Mouse (Mus musculus): ENCODE results near the gene Ripply1. TPM values are rescaled to one million over a fixed set of nuclear protein-coding genes. Genes with fewer than 3 reads are reported as not detected.
A peak's percentile ranks its signal among the peaks of the same experiment; 100 is the strongest.

Ripply1 gene
- polyA plus RNA-seq, 1 experiment = 0.15 TPM

GRCm38 (mm10) chrX:139785764-139786163 lies 3.6 kb upstream of the Ripply1 start:
- H3K4me1 ChIP-seq (ENCODE audit: control insufficient read depth, insufficient read depth, low read length) = peaks cover 2% of the 10 kb centered on the region; the same call in 1 of the 2 replicates
- TF ChIP-seq POLR2A (IDR thresholded peaks at IDR 0.05; ENCODE audit: borderline replicate concordance, extremely low read depth, low read depth, low read length) (no peak), CTCF (IDR thresholded peaks at IDR 0.05; ENCODE audit: insufficient read depth, low read length) (no peak)
- DNase-seq = peak; percentile 17
- WGBS = 50% methylated on average over 1 of the region's 1 CpGs
- no peak overlapping the region for H3K4me3 ChIP-seq (replicated peaks; ENCODE audit: extremely low read depth, low read depth, low read length)

DNA sequence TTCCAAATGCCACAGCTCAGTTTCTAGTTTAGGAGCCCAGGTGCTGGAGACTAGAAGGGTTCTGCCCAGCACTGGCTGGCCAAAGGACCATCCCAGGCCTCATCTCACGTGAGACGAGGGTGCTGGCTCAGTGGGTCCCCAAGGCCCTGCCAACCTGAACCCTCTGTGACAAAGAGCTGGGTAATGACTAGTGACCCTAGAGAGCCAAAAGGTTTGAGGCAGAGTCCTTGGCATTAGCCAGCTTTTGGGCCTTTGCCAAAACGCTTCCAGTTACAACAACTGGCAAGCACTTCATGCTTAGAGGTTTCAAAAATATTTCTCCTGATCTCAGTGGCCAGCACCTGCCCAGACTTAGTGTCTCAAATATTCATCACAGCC lies 881 bp upstream of the Ripply1 start:
- Histone ChIP-seq H3K4me1 (ENCODE audit: control insufficient read depth, insufficient read depth, low read length) (peaks cover 2% of the 10 kb centered on the region; the same call in 1 of the 2 replicates), H3K4me3 (replicated peaks; ENCODE audit: extremely low read depth, low read depth, low read length) (no peak overlapping the region)
- no peak for DNase-seq
- WGBS = 77% methylated on average over 3 of the region's 3 CpGs
- TF ChIP-seq CTCF (IDR thresholded peaks at IDR 0.05; ENCODE audit: insufficient read depth, low read length) (no peak), POLR2A (IDR thresholded peaks at IDR 0.05; ENCODE audit: borderline replicate concordance, extremely low read depth, low read depth, low read length) (no peak)

DNA sequence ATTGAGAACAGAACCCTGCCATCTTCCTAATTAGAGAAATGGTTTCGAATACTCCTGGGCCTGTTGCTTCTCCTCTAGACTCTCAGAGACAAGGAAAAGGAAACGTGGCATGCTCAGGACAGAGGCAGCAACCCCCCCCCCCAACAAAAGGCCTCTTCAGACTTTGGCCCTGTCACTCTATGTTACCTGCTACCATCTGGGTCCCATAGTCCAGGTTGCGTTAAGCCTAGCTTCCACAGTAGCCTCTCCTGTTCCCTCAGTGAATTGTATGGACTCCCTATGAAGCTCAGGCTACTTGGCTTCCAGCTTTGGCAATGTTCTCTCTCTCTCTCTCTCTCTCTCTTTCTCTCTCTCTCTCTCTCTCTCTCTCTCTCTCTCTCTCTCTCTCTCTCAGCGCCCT lies 590 bp downstream of the Ripply1 start:
- no peak overlapping the region for H3K4me3 ChIP-seq (replicated peaks; ENCODE audit: extremely low read depth, low read depth, low read length)
- DNase-seq = no peak
- H3K4me1 ChIP-seq (ENCODE audit: control insufficient read depth, insufficient read depth, low read length) = peaks cover 2% of the 10 kb centered on the region; the same call in 1 of the 2 replicates
- TF ChIP-seq POLR2A (IDR thresholded peaks at IDR 0.05; ENCODE audit: borderline replicate concordance, extremely low read depth, low read depth, low read length) = no peak
- no peak for TF ChIP-seq CTCF (IDR thresholded peaks at IDR 0.05; ENCODE audit: insufficient read depth, low read length)
- 75% methylated on average over 4 of the region's 4 CpGs for WGBS

DNA sequence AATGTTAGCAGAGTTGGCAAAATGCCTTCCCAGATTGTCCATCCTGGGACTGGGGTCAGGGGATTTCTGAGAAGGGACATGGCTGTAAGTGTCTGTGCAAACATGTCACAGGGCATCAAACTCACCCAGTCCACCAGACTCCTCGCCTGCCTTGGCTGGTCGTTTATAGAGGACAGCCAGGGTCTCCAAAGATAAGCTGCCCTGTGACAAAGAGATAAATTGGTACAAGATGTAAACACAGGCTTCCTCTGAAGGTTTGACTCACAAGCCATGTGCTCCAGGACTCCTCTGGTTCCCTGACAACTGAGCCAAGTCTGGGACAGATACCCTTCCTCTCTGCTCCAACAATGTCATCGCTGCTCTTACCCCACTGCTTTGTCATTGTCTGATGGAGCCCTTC lies 1.2 kb downstream of the Ripply1 start:
- TF ChIP-seq POLR2A (IDR thresholded peaks at IDR 0.05; ENCODE audit: borderline replicate concordance, extremely low read depth, low read depth, low read length) (no peak), CTCF (IDR thresholded peaks at IDR 0.05; ENCODE audit: insufficient read depth, low read length) (no peak)
- no peak for DNase-seq
- Histone ChIP-seq H3K4me1 (ENCODE audit: control insufficient read depth, insufficient read depth, low read length) (peaks cover 2% of the 10 kb centered on the region; the same call in 1 of the 2 replicates), H3K4me3 (replicated peaks; ENCODE audit: extremely low read depth, low read depth, low read length) (no peak overlapping the region)
- 41% methylated on average over 3 of the region's 3 CpGs for WGBS

DNA sequence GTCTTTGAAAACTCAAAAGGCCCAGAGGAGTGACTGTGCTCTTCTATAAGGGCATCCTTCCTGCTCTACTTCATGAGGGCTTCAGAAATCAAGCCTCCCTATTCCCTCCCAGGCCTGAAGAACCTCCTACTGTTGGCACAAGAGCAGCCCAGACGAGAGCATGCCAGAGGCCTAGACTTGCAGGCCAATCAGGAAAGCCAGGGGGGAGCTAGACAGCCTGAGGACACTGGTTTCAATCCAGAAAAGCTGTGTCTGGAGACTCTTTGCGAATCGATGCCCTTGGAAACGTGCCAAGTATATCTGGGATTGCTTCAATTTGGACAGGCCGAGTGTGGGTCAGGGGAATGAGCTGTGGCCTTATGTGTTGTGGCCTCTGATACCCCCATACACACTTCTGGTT lies 2.8 kb downstream of the Ripply1 start:
- 69% methylated on average over 5 of the region's 5 CpGs for WGBS
- DNase-seq = no peak
- Histone ChIP-seq H3K4me3 (replicated peaks; ENCODE audit: extremely low read depth, low read depth, low read length) (no peak overlapping the region), H3K4me1 (ENCODE audit: control insufficient read depth, insufficient read depth, low read length) (0 out of 2 replicates have a peak, but pooled peaks cover 2% of the 10 kb centered on the region)
- TF ChIP-seq POLR2A (IDR thresholded peaks at IDR 0.05; ENCODE audit: borderline replicate concordance, extremely low read depth, low read depth, low read length) (no peak), CTCF (IDR thresholded peaks at IDR 0.05; ENCODE audit: insufficient read depth, low read length) (no peak)

DNA sequence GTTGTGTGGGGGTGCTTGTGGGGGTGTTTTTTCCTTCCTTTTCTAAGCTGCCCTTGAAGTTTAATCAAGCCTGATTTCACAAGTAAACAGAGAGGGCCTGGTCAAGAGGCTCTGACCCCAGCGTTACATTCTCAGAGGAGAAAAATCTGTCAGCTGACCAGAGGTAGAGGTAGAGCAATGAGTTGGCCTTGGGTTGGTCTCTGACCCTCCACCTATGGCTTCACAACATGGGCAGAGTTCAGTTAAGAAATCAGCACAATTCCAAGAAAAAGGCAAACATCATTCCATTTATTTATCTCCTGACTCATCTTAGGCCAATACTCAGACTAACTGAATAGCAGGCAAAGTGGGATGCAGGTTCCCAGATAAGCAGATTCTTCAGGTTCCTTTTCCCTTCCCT lies 3.3 kb downstream of the Ripply1 start:
- no peak overlapping the region for H3K4me3 ChIP-seq (replicated peaks; ENCODE audit: extremely low read depth, low read depth, low read length)
- 83% methylated on average over 1 of the region's 1 CpGs for WGBS
- no peak for TF ChIP-seq CTCF (IDR thresholded peaks at IDR 0.05; ENCODE audit: insufficient read depth, low read length)
- TF ChIP-seq POLR2A (IDR thresholded peaks at IDR 0.05; ENCODE audit: borderline replicate concordance, extremely low read depth, low read depth, low read length) = no peak
- 0 out of 2 replicates have a peak, but pooled peaks cover 2% of the 10 kb centered on the region for H3K4me1 ChIP-seq (ENCODE audit: control insufficient read depth, insufficient read depth, low read length)
- no peak for DNase-seq

- 77% methylated on average over 4 of the region's 4 CpGs for WGBS
- H3K4me1 ChIP-seq (ENCODE audit: control insufficient read depth, insufficient read depth, low read length) = 0 out of 2 replicates have a peak, but pooled peaks cover 2% of the 10 kb centered on the region
- H3K4me3 ChIP-seq (replicated peaks; ENCODE audit: extremely low read depth, low read depth, low read length) = no peak overlapping the region
- no peak for DNase-seq
- TF ChIP-seq POLR2A (IDR thresholded peaks at IDR 0.05; ENCODE audit: borderline replicate concordance, extremely low read depth, low read depth, low read length) (no peak), CTCF (IDR thresholded peaks at IDR 0.05; ENCODE audit: insufficient read depth, low read length) (no peak)
Measured at GRCm38 (mm10) chrX:139777357-139777756, 4.8 kb downstream of the Ripply1 start.

DNA sequence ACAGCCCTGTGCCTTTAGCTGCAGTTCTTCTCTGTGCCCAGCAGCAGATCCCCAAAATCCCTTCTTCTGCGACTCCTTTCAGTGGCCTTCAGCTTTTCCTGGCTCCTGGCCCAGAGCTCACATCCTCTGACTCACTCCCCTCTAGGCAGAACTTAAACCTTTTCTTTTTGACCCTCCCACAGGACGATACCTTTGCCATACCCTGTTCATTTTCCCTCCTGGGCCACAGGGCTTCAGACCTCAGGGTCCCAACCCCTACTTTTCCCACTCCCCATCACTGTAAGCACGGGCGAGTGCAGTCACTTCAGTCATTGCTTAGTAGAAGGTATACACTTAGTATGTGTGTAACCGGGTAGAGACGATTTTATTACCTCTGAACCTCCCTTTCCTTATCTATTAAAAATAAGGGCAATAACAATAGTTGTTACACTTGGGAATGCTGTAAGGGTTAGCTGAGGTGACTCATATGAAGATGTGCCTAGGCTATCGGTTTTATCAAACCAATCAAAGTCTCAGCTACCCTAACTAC lies 7.0 kb downstream of the Ripply1 start:
- no peak overlapping the region for H3K4me3 ChIP-seq (replicated peaks; ENCODE audit: extremely low read depth, low read depth, low read length)
- DNase-seq = no peak
- H3K4me1 ChIP-seq (ENCODE audit: control insufficient read depth, insufficient read depth, low read length) = no peaks in the 10 kb centered on the region
- TF ChIP-seq CTCF (IDR thresholded peaks at IDR 0.05; ENCODE audit: insufficient read depth, low read length) = no peak
- no peak for TF ChIP-seq POLR2A (IDR thresholded peaks at IDR 0.05; ENCODE audit: borderline replicate concordance, extremely low read depth, low read depth, low read length)
- 69% methylated on average over 7 of the region's 7 CpGs for WGBS

DNA sequence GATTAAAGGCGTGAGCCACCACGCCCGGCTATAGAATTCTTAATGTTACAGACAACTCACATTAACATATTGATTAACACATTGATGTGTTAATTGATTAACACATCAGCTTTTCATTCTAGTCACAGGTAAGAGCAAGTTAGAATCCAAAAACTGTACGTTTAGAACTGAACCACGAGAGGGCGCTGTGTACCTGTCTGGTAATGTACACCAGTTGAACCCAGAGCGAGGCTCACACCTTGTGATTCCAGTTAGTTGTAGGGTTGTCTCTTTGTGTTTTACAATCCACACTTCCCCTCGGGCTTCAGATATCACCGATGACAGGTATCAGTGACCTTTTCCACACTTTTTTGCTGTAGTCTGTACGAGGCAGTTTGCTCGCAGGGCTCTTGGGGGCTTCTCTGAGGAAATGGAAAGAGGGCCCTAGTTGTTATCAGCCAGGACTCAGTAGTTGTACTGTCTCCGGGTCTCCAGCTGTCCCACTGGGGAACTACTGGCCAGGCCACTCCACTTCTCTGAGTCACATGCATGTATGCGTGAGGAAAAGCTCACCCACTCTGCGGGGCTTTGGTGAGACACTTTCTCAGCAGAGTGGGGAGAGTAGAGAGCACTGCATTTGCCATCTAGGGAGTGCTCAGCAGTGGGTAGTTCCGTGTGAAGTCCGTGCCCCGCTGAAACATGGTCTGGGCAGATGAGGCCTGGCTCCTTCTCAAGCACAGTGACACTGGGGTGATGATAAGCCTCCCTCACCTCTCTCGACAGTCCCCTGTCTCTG lies 7.7 kb downstream of the Ripply1 start:
- no peak overlapping the region for H3K4me3 ChIP-seq (replicated peaks; ENCODE audit: extremely low read depth, low read depth, low read length)
- peak; percentile 46 for DNase-seq
- H3K4me1 ChIP-seq (ENCODE audit: control insufficient read depth, insufficient read depth, low read length) = no peaks in the 10 kb centered on the region
- TF ChIP-seq POLR2A (IDR thresholded peaks at IDR 0.05; ENCODE audit: borderline replicate concordance, extremely low read depth, low read depth, low read length) (no peak), CTCF (IDR thresholded peaks at IDR 0.05; ENCODE audit: insufficient read depth, low read length) (peak; percentile 46)
- WGBS = 43% methylated on average over 18 of the region's 18 CpGs
